Mouse (Mus musculus) megakaryocyte progenitor cell, adult 5-6 weeks (primary cell): ENCODE data around the gene Olfr672. TPM values are rescaled to one million over a fixed set of nuclear protein-coding genes. Genes with fewer than 3 reads are reported as not detected.
"Not testable (repeated sequence)": the region's sequence is repeated elsewhere in the genome, so short reads cannot be mapped to it uniquely, and the experiment has no call there.

Source experiments
- ATAC-seq: replicated peaks from 2 replicates; pipeline ENCODE4 v1.8.0; 2016; ENCODE audit warnings: mild to moderate bottlenecking, moderate TSS enrichment, inconsistent platforms; ENCODE audit not compliant: poor library complexity
- total RNA-seq, 2 experiments: library from RNA; stranded (forward) in 1 of 2; stranded (reverse) in 1 of 2; fragments of 157-497, 149-512 nt in 1 of 2; fragments of 200-1000 nt in 1 of 2; gene quantifications; 2 replicates each; pipeline versions ENCODE4 v1.2.3 to v1.2.4; 2015 to 2017

Olfr672 gene
- total RNA-seq (2015), result not detected in 2 replicates
- total RNA-seq (2017), result not detected in 2 replicates

DNA sequence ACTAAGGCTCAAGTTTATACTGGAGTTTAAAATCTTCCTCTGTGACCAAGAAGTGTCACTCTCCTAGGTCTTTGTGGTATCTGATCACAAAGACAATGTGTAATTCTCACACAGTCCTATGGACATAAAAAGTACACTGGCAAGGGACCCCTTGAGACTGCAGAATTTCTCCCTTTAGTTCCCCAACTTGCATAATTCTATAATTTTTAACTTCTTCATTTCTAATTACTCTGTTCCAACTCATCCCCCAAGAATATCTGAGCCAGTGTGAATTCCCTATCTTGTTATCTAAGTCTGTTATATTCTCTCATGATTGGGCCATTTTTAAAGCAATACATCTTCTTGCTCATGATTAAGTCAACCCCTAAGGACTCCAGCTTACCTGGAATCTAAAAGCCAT, at the start of gene Olfr672:
Gene Olfr672, minus strand, starts transcription at position 101 of the 400 bp plus-strand sequence.
- no peak for ATAC-seq

DNA sequence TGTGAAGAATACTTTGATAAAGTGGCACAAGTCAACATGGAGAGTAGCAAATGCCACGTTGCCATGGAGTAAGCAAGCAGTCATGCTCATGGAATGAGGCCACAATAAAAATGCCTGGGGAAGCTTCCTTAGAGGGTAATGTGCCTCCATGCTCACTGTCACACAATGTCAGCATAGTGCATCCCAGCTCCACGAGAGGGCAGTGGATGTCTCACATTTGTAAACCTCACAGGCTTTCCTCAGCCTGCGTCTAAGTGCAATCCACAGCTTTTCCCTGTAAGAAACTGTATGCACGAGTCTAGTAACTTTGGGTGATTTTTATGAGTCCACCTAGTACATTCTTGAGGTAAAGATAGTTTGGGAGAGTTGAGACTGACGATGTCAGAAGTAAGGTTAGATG, 32.0 kb upstream of the Olfr672 start:
- not testable (repeated sequence) for ATAC-seq

DNA sequence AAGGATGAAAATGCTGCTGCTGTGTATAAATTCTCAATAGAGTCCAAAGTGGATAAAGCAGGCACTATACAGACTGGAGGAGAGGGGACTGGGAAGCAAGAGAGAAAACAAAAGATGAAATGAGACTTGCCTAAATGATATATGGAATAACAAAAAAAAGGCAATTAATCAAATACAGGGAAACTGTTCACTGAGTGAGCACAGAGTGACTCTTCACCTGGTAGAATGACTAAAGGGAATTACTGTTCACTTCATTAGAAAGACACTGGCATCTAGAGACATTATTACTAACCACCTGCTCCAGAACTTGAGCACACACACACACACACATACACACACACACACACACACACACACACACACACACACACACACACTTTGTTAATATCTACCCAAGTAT, 30.6 kb upstream of the Olfr672 start, which contains the start of gene Olfr676:
Gene Olfr676, plus strand, starts transcription at position 301 of the 400 bp plus-strand sequence.
- no peak for ATAC-seq

DNA sequence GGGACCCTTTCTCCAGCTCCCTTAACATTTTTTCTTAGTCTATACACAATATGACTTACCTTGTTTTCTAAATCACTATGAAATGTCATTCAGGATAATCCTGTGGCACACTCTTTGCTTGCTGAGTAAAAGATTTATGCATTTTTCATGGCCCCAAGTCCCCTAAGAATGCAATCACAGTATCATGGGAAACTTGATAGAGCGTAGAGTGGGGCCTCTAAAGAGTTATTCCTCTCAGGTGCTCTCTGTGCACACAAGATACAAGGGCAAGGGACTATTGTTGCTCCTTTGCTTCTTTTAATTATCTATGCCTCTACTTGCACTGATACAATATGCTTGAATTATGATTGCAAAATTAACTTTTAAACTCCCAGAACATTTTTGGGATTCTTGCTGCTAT, 26.5 kb upstream of the Olfr672 start, which contains the start of gene Olfr675:
Gene Olfr675, minus strand, starts transcription at position 101 of the 400 bp plus-strand sequence.
- no peak for ATAC-seq

DNA sequence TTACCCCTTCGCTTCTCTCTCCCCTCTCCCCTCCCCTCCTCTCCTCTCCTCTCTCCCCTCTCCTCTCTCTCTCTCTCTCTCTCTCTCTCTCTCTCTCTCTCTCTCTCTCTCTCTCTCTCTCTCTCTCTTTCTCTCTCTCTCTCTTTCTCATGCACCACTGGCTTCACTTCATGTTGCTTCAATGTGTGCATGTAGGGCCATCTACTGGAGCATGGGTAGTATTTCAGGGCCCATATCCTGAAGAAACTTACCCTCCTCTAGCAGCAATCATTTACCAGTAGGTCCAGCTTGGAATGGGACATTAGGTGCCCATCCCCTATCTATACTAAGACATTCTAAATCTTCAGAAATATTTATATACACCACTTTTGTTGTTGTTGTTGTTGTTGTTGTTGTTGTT, 20.7 kb upstream of the Olfr672 start:
- ATAC-seq, result no peak

DNA sequence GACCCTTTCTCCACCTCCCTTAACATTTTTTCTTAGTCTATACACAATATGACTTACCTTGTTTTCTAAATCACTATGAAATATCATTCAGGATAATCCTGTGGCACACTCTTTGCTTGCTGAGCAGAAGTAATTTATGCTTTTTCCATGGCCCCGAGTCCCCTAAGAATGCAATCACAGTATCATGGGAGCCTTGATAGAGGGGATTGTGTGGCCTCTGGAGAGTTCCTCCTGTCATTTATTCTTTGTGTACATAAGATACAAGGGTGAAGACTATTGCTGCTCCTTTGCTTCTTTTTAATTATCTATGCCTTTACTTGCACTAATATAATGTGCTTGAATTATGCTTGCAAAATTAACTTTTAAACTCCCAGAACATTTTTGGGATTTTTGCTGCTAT, 22.8 kb downstream of the Olfr672 start, which contains the start of gene Olfr671:
Gene Olfr671, minus strand, starts transcription at position 101 of the 400 bp plus-strand sequence.
- no peak for ATAC-seq

DNA sequence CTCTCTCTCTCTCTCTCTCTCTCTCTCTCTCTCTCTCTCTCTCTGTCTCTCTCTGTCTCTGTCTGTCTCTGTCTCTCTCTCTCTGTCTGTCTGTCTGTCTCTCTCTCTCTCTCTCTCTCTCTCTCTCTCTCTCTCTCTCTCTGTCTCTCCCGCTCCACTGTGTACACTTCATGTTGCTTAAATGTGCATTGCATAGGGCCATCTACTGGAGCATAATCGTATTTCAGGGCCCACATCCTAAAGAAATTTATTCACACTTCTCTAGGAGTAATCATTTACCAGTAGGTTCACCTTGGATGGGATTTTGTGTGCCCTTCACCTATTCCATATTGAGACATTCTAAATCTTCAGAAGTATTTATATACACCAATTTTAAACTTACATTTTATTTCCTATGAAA, 29.3 kb downstream of the Olfr672 start:
- not testable (repeated sequence) for ATAC-seq

DNA sequence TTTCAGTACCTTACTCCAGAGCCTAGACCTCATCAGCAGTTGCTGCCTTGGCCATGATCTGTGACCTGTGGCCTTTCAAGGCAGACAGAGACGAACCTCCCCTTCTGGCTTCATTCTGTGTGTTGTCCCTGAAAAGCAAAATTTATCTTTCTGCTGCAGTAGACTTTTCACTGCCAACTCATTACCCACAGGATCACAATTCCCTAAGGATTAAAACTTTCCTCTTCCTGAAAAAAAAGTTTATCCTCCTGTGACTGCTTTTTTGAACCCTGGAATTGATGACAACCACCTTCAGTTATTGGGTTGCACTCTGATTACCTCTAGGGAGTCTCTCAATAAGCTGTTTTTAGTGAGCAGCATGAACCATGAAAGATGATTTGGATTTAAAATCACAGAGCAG, 39.3 kb downstream of the Olfr672 start, which contains the start of gene Olfr670:
Gene Olfr670, minus strand, starts transcription at position 101 of the 400 bp plus-strand sequence.
- ATAC-seq, result no peak

DNA sequence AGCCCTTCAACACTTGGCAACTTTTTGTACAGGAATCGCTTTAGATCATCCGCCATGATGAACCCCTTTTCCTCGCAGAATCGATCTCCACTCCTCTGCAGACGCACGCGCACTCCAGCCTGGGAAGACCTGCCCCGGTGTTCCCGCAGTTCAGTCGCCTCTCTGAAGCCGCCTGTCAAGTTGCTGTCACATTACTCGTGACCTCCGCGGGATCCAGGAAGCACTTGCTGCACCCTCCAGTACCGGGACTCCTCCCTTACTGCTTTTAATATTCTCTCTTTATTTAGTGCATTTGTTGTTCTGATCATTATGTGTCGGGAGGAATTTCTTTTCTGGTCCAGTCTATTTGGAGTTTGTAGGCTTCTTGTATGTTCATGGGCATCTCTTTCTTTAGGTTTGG, 51.6 kb downstream of the Olfr672 start:
- peak; percentile 87 for ATAC-seq

Other genes with a start within 250 kb of the Olfr672 start
- gene Usp17le, start 224.6 kb downstream of the Olfr672 start, total RNA-seq (2015), result not detected in 2 replicates
- not detected in 2 replicates for gene Usp17le, start 224.6 kb downstream of the Olfr672 start, total RNA-seq (2017)
- gene Usp17lb, start 159.4 kb downstream of the Olfr672 start, total RNA-seq (2015), result not detected in 2 replicates
- not detected in 2 replicates for gene Usp17lb, start 159.4 kb downstream of the Olfr672 start, total RNA-seq (2017)
- gene Usp17la, start 145.0 kb downstream of the Olfr672 start, total RNA-seq (2015), result not detected in 2 replicates
- not detected in 2 replicates for gene Usp17la, start 145.0 kb downstream of the Olfr672 start, total RNA-seq (2017)
- gene Olfr665, start 124.0 kb downstream of the Olfr672 start, total RNA-seq (2015), result not detected in 2 replicates
- not detected in 2 replicates for gene Olfr665, start 124.0 kb downstream of the Olfr672 start, total RNA-seq (2017)
- not detected in 2 replicates for gene Olfr666, start 106.1 kb downstream of the Olfr672 start, total RNA-seq (2015)
- not detected in 2 replicates for gene Olfr666, start 106.1 kb downstream of the Olfr672 start, total RNA-seq (2017)
- not detected in 2 replicates for gene Olfr667, start 80.5 kb downstream of the Olfr672 start, total RNA-seq (2015)
- gene Olfr667, start 80.5 kb downstream of the Olfr672 start, total RNA-seq (2017), result not detected in 2 replicates
- gene Olfr668, start 74.0 kb downstream of the Olfr672 start, total RNA-seq (2015), result not detected in 2 replicates
- not detected in 2 replicates for gene Olfr668, start 74.0 kb downstream of the Olfr672 start, total RNA-seq (2017)
- gene Olfr669, start 67.8 kb downstream of the Olfr672 start, total RNA-seq (2015), result not detected in 2 replicates
- not detected in 2 replicates for gene Olfr669, start 67.8 kb downstream of the Olfr672 start, total RNA-seq (2017)
- not detected in 2 replicates for gene Olfr670, start 39.4 kb downstream of the Olfr672 start, total RNA-seq (2015)
- gene Olfr670, start 39.4 kb downstream of the Olfr672 start, total RNA-seq (2017), result not detected in 2 replicates
- not detected in 2 replicates for gene Olfr671, start 22.9 kb downstream of the Olfr672 start, total RNA-seq (2015)
- gene Olfr671, start 22.9 kb downstream of the Olfr672 start, total RNA-seq (2017), result not detected in 2 replicates
- gene Olfr675, start 26.4 kb upstream of the Olfr672 start, total RNA-seq (2015), result not detected in 2 replicates
- not detected in 2 replicates for gene Olfr675, start 26.4 kb upstream of the Olfr672 start, total RNA-seq (2017)
- gene Olfr676, start 30.7 kb upstream of the Olfr672 start, total RNA-seq (2015), result not detected in 2 replicates
- not detected in 2 replicates for gene Olfr676, start 30.7 kb upstream of the Olfr672 start, total RNA-seq (2017)
- gene Olfr677, start 49.3 kb upstream of the Olfr672 start, total RNA-seq (2015), result not detected in 2 replicates
- not detected in 2 replicates for gene Olfr677, start 49.3 kb upstream of the Olfr672 start, total RNA-seq (2017)
- gene Olfr678, start 62.4 kb upstream of the Olfr672 start, total RNA-seq (2015), result not detected in 2 replicates
- gene Olfr678, start 62.4 kb upstream of the Olfr672 start, total RNA-seq (2017), result not detected in 2 replicates
- gene Olfr679, start 79.2 kb upstream of the Olfr672 start, total RNA-seq (2015), result not detected in 2 replicates
- not detected in 2 replicates for gene Olfr679, start 79.2 kb upstream of the Olfr672 start, total RNA-seq (2017)
- not detected in 2 replicates for gene Olfr680-ps1, start 90.8 kb upstream of the Olfr672 start, total RNA-seq (2015)
- not detected in 2 replicates for gene Olfr680-ps1, start 90.8 kb upstream of the Olfr672 start, total RNA-seq (2017)
- gene Olfr681, start 114.8 kb upstream of the Olfr672 start, total RNA-seq (2015), result not detected in 2 replicates
- gene Olfr681, start 114.8 kb upstream of the Olfr672 start, total RNA-seq (2017), result not detected in 2 replicates
- gene Olfr683, start 145.0 kb upstream of the Olfr672 start, total RNA-seq (2015), result not detected in 2 replicates
- not detected in 2 replicates for gene Olfr683, start 145.0 kb upstream of the Olfr672 start, total RNA-seq (2017)
- not detected in 2 replicates for gene Olfr684, start 161.6 kb upstream of the Olfr672 start, total RNA-seq (2015)
- gene Olfr684, start 161.6 kb upstream of the Olfr672 start, total RNA-seq (2017), result not detected in 2 replicates
- not detected in 2 replicates for gene Olfr685, start 184.0 kb upstream of the Olfr672 start, total RNA-seq (2015)
- not detected in 2 replicates for gene Olfr685, start 184.0 kb upstream of the Olfr672 start, total RNA-seq (2017)
- not detected in 2 replicates for gene Olfr686, start 205.5 kb upstream of the Olfr672 start, total RNA-seq (2015)
- gene Olfr686, start 205.5 kb upstream of the Olfr672 start, total RNA-seq (2017), result not detected in 2 replicates